Mouse (Mus musculus) adrenal gland, postnatal 36 days (tissue): Measurements from ENCODE around the gene Ptprj. TPM values are rescaled to one million over a fixed set of nuclear protein-coding genes. Genes with fewer than 3 reads are reported as not detected.
"Not testable (repeated sequence)": the region's sequence is repeated elsewhere in the genome, so short reads cannot be mapped to it uniquely, and the experiment has no call there.

Source experiments
- DNase-seq, 2 experiments: peaks; one replicate each; pipeline ENCODE4 v3.0.0; 2021; ENCODE audit warnings: mixed read lengths in 1 of 2
- total RNA-seq, 2 experiments: library from RNA; stranded (reverse); gene quantifications; 2 replicates each; pipeline ENCODE4 v1.2.3; 2021

Ptprj gene
- total RNA-seq, 2 experiments from 2014 or later = 16.4 to 22.0 TPM

GRCm38 (mm10) chr2:90414110-90414821 lies 166.2 kb downstream of the Ptprj start:
- not testable (repeated sequence) for DNase-seq

GRCm38 (mm10) chr2:90398633-90399107 lies 181.8 kb downstream of the Ptprj start, which contains the start of gene Olfr1274-ps:
Gene Olfr1274-ps, plus strand, starts transcription at chr2:90398683.
- not testable (repeated sequence) for DNase-seq

Other genes with a start within 250 kb of the Ptprj start
- not detected for gene Olfr1274-ps, start 182.0 kb downstream of the Ptprj start, total RNA-seq
- gene Nup160, start 96.6 kb upstream of the Ptprj start, total RNA-seq = 10 to 100 TPM; 29.7 to 32.0 TPM
- gene Fnbp4, start 164.7 kb upstream of the Ptprj start, total RNA-seq = 10 to 100 TPM; 46.3 to 52.0 TPM
- 1 to 10 TPM; 1.0 to 1.1 TPM for gene Agbl2, start 202.1 kb upstream of the Ptprj start, total RNA-seq